Mouse (Mus musculus): Measurements from ENCODE around the gene Dtx2. TPM values are rescaled to one million over a fixed set of nuclear protein-coding genes. Genes with fewer than 3 reads are reported as not detected.

Dtx2 gene
- 0.32 TPM for polyA plus RNA-seq (2014; fragmentation: Illumina TruSeq; extraction: RNeasy Lipid Tissue Mini Kit (QIAGEN cat#74804); ENCODE audit: low read depth, low replicate concordance)

GRCm38 (mm10) chr5:135994725-135995687 lies at the start of gene Dtx2:
Gene Dtx2 (plus strand): TSS chr5:135994800.

GRCm38 (mm10) chr5:135974365-135974764 lies 20.2 kb upstream of the Dtx2 start, which contains the start of gene Ssc4d:
Gene Ssc4d (minus strand): TSS chr5:135974531.

GRCm38 (mm10) chr5:135979904-135980303 lies 14.7 kb upstream of the Dtx2 start, which contains the start of gene Zp3:
Gene Zp3 (plus strand): TSS chr5:135980099.

GRCm38 (mm10) chr5:136038258-136039214 lies 43.9 kb downstream of the Dtx2 start, which contains the start of gene Upk3b:
Gene Upk3b (plus strand): TSS chr5:136038496.

GRCm38 (mm10) chr5:136054301-136055077 lies 59.9 kb downstream of the Dtx2 start, which contains the start of gene Upk3bl:
Gene Upk3bl (plus strand): TSS chr5:136054492.

Other genes starting within 250 kb of the Dtx2 start
- gene Styxl1, start 216.4 kb upstream of the Dtx2 start, polyA plus RNA-seq (2014; fragmentation: Illumina TruSeq; extraction: RNeasy Lipid Tissue Mini Kit (QIAGEN cat#74804); ENCODE audit: low read depth, low replicate concordance), result not detected
- gene Mdh2, start 216.3 kb upstream of the Dtx2 start, polyA plus RNA-seq (2014; fragmentation: Illumina TruSeq; extraction: RNeasy Lipid Tissue Mini Kit (QIAGEN cat#74804); ENCODE audit: low read depth, low replicate concordance), result 39.5 TPM
- gene Srrm3, start 187.9 kb upstream of the Dtx2 start, polyA plus RNA-seq (2014; fragmentation: Illumina TruSeq; extraction: RNeasy Lipid Tissue Mini Kit (QIAGEN cat#74804); ENCODE audit: low read depth, low replicate concordance), result not detected
- 0.95 TPM for gene Hspb1, start 106.9 kb upstream of the Dtx2 start, polyA plus RNA-seq (2014; fragmentation: Illumina TruSeq; extraction: RNeasy Lipid Tissue Mini Kit (QIAGEN cat#74804); ENCODE audit: low read depth, low replicate concordance)
- gene Ywhag, start 60.2 kb upstream of the Dtx2 start, polyA plus RNA-seq (2014; fragmentation: Illumina TruSeq; extraction: RNeasy Lipid Tissue Mini Kit (QIAGEN cat#74804); ENCODE audit: low read depth, low replicate concordance), result 48.4 TPM
- 1.4 TPM for gene Ssc4d, start 20.3 kb upstream of the Dtx2 start, polyA plus RNA-seq (2014; fragmentation: Illumina TruSeq; extraction: RNeasy Lipid Tissue Mini Kit (QIAGEN cat#74804); ENCODE audit: low read depth, low replicate concordance)
- not detected for gene Zp3, start 14.7 kb upstream of the Dtx2 start, polyA plus RNA-seq (2014; fragmentation: Illumina TruSeq; extraction: RNeasy Lipid Tissue Mini Kit (QIAGEN cat#74804); ENCODE audit: low read depth, low replicate concordance)
- 0.40 TPM for gene Upk3b, start 43.7 kb downstream of the Dtx2 start, polyA plus RNA-seq (2014; fragmentation: Illumina TruSeq; extraction: RNeasy Lipid Tissue Mini Kit (QIAGEN cat#74804); ENCODE audit: low read depth, low replicate concordance)
- gene Upk3bl, start 59.7 kb downstream of the Dtx2 start, polyA plus RNA-seq (2014; fragmentation: Illumina TruSeq; extraction: RNeasy Lipid Tissue Mini Kit (QIAGEN cat#74804); ENCODE audit: low read depth, low replicate concordance), result not detected
- gene Rasa4, start 89.1 kb downstream of the Dtx2 start, polyA plus RNA-seq (2014; fragmentation: Illumina TruSeq; extraction: RNeasy Lipid Tissue Mini Kit (QIAGEN cat#74804); ENCODE audit: low read depth, low replicate concordance), result 0.48 TPM
- gene Polr2j, start 121.8 kb downstream of the Dtx2 start, polyA plus RNA-seq (2014; fragmentation: Illumina TruSeq; extraction: RNeasy Lipid Tissue Mini Kit (QIAGEN cat#74804); ENCODE audit: low read depth, low replicate concordance), result 6.9 TPM
- gene Lrwd1, start 141.3 kb downstream of the Dtx2 start, polyA plus RNA-seq (2014; fragmentation: Illumina TruSeq; extraction: RNeasy Lipid Tissue Mini Kit (QIAGEN cat#74804); ENCODE audit: low read depth, low replicate concordance), result 0.56 TPM
- 0.37 TPM for gene Alkbh4, start 141.3 kb downstream of the Dtx2 start, polyA plus RNA-seq (2014; fragmentation: Illumina TruSeq; extraction: RNeasy Lipid Tissue Mini Kit (QIAGEN cat#74804); ENCODE audit: low read depth, low replicate concordance)
- gene Orai2, start 175.9 kb downstream of the Dtx2 start, polyA plus RNA-seq (2014; fragmentation: Illumina TruSeq; extraction: RNeasy Lipid Tissue Mini Kit (QIAGEN cat#74804); ENCODE audit: low read depth, low replicate concordance), result 0.24 TPM
- gene Prkrip1, start 204.2 kb downstream of the Dtx2 start, polyA plus RNA-seq (2014; fragmentation: Illumina TruSeq; extraction: RNeasy Lipid Tissue Mini Kit (QIAGEN cat#74804); ENCODE audit: low read depth, low replicate concordance), result 9.5 TPM